Mouse (Mus musculus) liver, postnatal 0 days (tissue): ENCODE results near the gene Cpe. TPM values are rescaled to one million over a fixed set of nuclear protein-coding genes. Genes with fewer than 3 reads are reported as not detected.

ENCODE experiments used
- ATAC-seq: fragments of 200-750 bp; cut with Nextera tagmentation; 2 replicates; pipeline ENCODE4 v1.8.0; 2017; ENCODE audit warnings: mild to moderate bottlenecking, moderate library complexity
- DNase-seq: peaks from one replicate; pipeline ENCODE4 v3.0.0-alpha.2; 2016
- H3K27ac ChIP-seq: fragments of 300-500 bp; sonication (generic); 2 replicates; pipeline ENCODE4 v1.5.1; 2014; ENCODE audit warnings: antibody characterized with exemption, moderate library complexity, mild to moderate bottlenecking, low read depth
- H3K27me3 ChIP-seq: fragments of 300-500 bp; sonication (generic); 2 replicates; pipeline ENCODE4 v1.6.1; 2014; ENCODE audit warnings: low read length, control low read depth, mixed read lengths; ENCODE audit not compliant: insufficient read depth
- H3K36me3 ChIP-seq: fragments of 300-500 bp; sonication (generic); replicated peaks from 2 replicates; pipeline ENCODE4 v1.6.1; 2014; ENCODE audit warnings: mild to moderate bottlenecking, control low read depth, low read length, moderate library complexity, mixed read lengths; ENCODE audit not compliant: insufficient read depth
- H3K4me1 ChIP-seq: fragments of 300-500 bp; sonication (generic); 2 replicates; pipeline ENCODE4 v1.6.1; 2014; ENCODE audit warnings: antibody characterized with exemption, mild to moderate bottlenecking, control low read depth; ENCODE audit not compliant: insufficient read depth
- H3K4me2 ChIP-seq: fragments of 300-500 bp; sonication (generic); 2 replicates; pipeline ENCODE4 v1.6.1; 2014; ENCODE audit warnings: low read depth, mild to moderate bottlenecking, low read length, moderate library complexity, mixed read lengths
- H3K4me3 ChIP-seq: fragments of 300-500 bp; sonication (generic); 2 replicates; pipeline ENCODE4 v1.5.1; 2014; ENCODE audit warnings: low read depth, low read length
- H3K9ac ChIP-seq: fragments of 300-500 bp; sonication (generic); replicated peaks from 2 replicates; pipeline ENCODE4 v1.6.1; 2014; ENCODE audit warnings: mild to moderate bottlenecking, moderate library complexity
- H3K9me3 ChIP-seq: fragments of 300-500 bp; sonication (generic); 2 replicates; pipeline ENCODE4 v1.6.1; 2016; ENCODE audit warnings: mild to moderate bottlenecking, control low read depth, low read length, mixed read lengths
- CTCF ChIP-seq: sonication (generic); IDR thresholded peaks from 2 replicates; pipeline ENCODE4 v1.5.1; 2016; ENCODE audit warnings: antibody characterized with exemption, low read depth
- EP300 ChIP-seq: IDR thresholded peaks from 2 replicates; pipeline ENCODE4 v1.6.1; 2016; ENCODE audit warnings: antibody characterized with exemption, low read depth, mild to moderate bottlenecking
- WGBS: fragments of 180-500 bp; shearing (Covaris S2); extraction: QIAGEN DNeasy Blood & Tissue Kit; methylation state at CpG from one replicate; pipeline ENCODE4 v1.1.7; 2014; ENCODE audit not compliant: insufficient replicate concordance; 5-methylcytosine and 5-hydroxymethylcytosine counted together
- polyA plus RNA-seq: library from polyadenylated mRNA; unstranded; fragments of >200 nt; fragmentation: Nextera tagmentation; extraction: Ambion mirVana; gene quantifications from 2 replicates; pipeline ENCODE4 v1.2.1, GENCODE M21; 2015

Gene Cpe
- polyA plus RNA-seq, 1 experiment from 2014 or later = 4.7 TPM

DNA sequence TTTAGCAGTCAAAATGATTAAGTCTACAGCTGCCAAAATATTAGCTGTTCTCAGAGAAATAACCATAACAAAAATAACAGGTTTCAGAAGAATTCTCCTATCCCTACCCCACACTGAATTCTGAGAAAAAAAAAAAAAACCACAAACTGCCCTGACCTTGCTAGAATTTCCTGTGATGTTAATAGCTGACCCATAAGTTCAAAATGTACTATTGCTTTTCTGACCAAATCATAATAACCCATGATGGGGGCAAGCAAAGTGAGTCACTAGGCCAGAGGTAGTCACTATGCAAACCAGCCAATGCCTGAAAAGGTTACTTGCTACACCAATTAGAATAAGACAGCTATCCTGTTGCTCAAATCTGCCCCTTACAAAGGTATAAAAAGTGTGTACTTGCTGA is 14.6 kb upstream of the Cpe start:
- H3K4me1 ChIP-seq = no peaks in the 10 kb centered on the region
- no peaks in the 10 kb centered on the region for H3K9me3 ChIP-seq
- DNase-seq (no peak), ATAC-seq (no peak)
- H3K27ac ChIP-seq = no peak overlapping the region
- no peak overlapping the region for H3K4me3 ChIP-seq
- H3K27me3 ChIP-seq = no peaks in the 10 kb centered on the region
- no peak for TF ChIP-seq EP300
- no peak for TF ChIP-seq CTCF
- H3K36me3 ChIP-seq = no peaks in the 10 kb centered on the region
- no peak overlapping the region for H3K9ac ChIP-seq
- no peak overlapping the region for H3K4me2 ChIP-seq

DNA sequence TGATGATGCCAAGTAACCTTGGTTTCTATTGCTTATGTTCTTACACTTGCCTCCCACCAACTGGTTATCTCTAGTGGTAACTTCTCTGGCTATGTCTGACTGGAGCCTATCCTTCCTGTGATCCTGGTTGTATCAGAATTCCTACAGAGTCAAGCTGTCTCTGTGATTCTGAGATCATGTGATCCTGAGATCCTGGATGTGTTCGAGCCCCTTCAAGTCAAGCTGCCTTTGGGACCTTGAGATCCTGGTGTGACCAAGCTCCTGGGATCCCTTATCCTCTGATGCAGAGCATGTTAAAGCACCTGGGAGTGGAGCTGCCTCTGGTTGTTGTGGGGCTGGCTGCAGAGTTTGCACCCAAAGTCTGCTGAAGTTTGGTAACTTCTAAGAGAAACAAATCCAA is 10.3 kb upstream of the Cpe start:
- Histone ChIP-seq H3K4me3 (no peak overlapping the region), H3K27ac (no peak overlapping the region), H3K27me3 (no peaks in the 10 kb centered on the region), H3K4me2 (no peak overlapping the region), H3K9ac (no peak overlapping the region), H3K4me1 (no peaks in the 10 kb centered on the region), H3K36me3 (no peaks in the 10 kb centered on the region), H3K9me3 (no peaks in the 10 kb centered on the region)
- ATAC-seq (no peak), DNase-seq (no peak)
- TF ChIP-seq EP300 (no peak), CTCF (no peak)
- WGBS = 59% methylated on average over 1 of the region's 1 CpGs

DNA sequence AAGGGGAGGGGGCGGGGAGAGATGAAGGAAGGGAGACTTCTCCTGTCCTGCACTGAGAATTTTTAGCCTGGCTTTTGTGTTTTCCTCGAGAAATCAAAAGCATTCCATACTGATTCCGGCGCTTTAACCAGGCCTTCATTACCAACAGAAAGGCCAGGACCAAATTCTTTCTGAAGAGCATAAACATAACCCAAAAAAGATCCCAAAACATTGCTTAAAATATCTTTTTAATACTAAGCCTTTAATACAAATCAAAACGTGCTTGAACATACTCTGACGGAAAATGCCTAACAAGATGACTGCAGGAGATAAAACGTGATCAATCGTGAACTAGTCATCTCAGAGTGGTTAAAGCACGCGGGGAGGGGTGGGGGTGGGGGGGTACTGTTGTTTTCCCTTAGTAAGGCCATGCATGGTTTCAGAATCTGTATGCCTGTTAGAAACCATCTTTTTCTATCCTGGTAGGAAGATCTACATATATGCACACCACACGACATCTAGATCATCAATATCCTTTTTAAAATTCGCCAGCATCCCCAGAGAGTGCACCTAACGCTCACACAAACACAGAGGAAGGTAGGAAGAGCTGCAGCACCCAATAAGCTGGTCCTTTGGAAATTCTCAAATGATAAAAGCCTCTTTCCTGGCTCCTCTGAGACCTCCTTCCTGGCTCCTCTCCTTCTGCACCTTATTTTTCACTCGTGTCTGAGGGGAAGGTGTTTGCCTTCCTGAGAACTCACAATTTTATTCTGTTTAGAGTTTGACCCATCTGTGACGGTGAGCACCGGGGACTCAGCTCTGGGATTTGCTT is 1.1 kb downstream of the Cpe start:
- H3K36me3 ChIP-seq = no peaks in the 10 kb centered on the region
- no peak overlapping the region for H3K27ac ChIP-seq
- no peaks in the 10 kb centered on the region for H3K4me1 ChIP-seq
- H3K4me2 ChIP-seq = no peak overlapping the region
- 23% methylated on average over 16 of the region's 16 CpGs for WGBS
- ATAC-seq (no peak), DNase-seq (no peak)
- H3K9me3 ChIP-seq = no peaks in the 10 kb centered on the region
- peaks cover 27% of the 10 kb centered on the region for H3K27me3 ChIP-seq
- TF ChIP-seq EP300 (no peak), CTCF (no peak)
- no peak overlapping the region for H3K9ac ChIP-seq
- no peak overlapping the region for H3K4me3 ChIP-seq

GRCm38 (mm10) chr8:64690845-64691244 is 2.0 kb downstream of the Cpe start:
- no peak overlapping the region for H3K4me2 ChIP-seq
- H3K36me3 ChIP-seq = no peaks in the 10 kb centered on the region
- H3K4me1 ChIP-seq = no peaks in the 10 kb centered on the region
- H3K4me3 ChIP-seq = no peak overlapping the region
- H3K27me3 ChIP-seq = peaks cover 27% of the 10 kb centered on the region
- DNase-seq = no peak
- WGBS = 76% methylated on average over 6 of the region's 6 CpGs
- no peaks in the 10 kb centered on the region for H3K9me3 ChIP-seq
- H3K9ac ChIP-seq = no peak overlapping the region
- no peak for TF ChIP-seq CTCF
- TF ChIP-seq EP300 = no peak
- ATAC-seq = no peak
- no peak overlapping the region for H3K27ac ChIP-seq

DNA sequence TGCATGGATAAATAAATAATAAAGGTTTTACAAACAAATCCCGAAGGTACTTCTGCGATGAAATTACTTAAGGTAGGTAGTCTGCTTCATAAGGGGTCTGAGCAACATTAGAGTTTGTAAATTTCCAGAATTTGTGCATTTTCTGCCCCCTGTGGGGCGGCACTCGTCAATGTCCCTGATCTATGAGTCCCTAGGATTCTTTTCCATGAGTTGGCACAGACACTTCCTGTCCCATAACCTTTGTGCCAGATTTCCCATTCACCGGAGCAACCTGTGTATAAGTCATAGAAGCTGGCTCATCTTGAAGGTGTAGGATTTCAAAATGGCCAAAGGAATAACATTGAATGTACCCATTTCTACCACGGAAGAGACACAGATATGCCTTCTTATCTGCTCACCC is 2.5 kb downstream of the Cpe start:
- ATAC-seq (no peak), DNase-seq (no peak)
- no peak overlapping the region for H3K4me3 ChIP-seq
- no peaks in the 10 kb centered on the region for H3K36me3 ChIP-seq
- TF ChIP-seq EP300 (no peak), CTCF (no peak)
- 83% methylated on average over 6 of the region's 6 CpGs for WGBS
- no peak overlapping the region for H3K27ac ChIP-seq
- H3K9ac ChIP-seq = no peak overlapping the region
- H3K4me1 ChIP-seq = no peaks in the 10 kb centered on the region
- peaks cover 27% of the 10 kb centered on the region for H3K27me3 ChIP-seq
- no peaks in the 10 kb centered on the region for H3K9me3 ChIP-seq
- no peak overlapping the region for H3K4me2 ChIP-seq

DNA sequence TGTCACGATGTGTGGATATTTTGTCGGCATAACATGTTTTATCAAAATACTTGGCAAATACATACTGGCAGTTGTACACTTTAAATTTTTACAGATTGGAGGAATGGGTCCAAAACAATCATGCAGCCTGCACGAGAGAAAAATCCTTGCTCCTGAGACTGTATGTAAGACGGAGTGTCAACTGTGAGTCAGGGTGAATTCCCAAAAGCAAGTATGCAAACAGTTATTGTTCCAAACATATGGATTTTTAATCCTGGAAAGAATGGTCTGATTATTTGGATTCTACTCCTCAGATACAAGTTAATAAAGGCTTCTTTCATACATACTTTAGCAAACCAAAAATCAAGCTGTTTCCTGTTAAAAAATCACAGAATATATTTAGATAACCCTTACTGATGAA is 4.1 kb downstream of the Cpe start:
- Histone ChIP-seq H3K4me2 (no peak overlapping the region), H3K4me1 (no peaks in the 10 kb centered on the region), H3K9ac (no peak overlapping the region), H3K9me3 (no peaks in the 10 kb centered on the region), H3K36me3 (no peaks in the 10 kb centered on the region), H3K27ac (no peak overlapping the region), H3K27me3 (peaks cover 23% of the 10 kb centered on the region), H3K4me3 (no peak overlapping the region)
- 79% methylated on average over 4 of the region's 4 CpGs for WGBS
- no peak for ATAC-seq
- no peak for DNase-seq
- TF ChIP-seq EP300 = no peak
- TF ChIP-seq CTCF = no peak

DNA sequence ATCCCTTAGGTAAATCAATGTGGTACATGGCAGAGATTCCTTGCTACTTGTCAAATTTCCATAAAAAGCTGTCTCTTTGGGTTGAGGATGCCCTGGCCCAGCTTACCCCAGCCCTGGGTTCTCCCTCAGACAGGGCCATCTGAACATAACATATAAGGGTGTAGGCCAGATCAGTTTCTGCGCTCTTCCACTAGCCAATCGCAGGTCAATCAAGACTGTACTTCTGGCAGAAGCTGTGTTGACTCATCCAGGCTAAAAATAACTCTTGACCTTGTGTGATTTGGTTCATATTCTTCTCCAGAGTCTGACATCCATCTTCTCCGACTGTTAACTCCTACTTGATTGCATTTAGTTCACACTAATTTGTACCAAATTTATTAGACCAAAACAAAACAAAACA is 4.7 kb downstream of the Cpe start:
- no peak overlapping the region for H3K9ac ChIP-seq
- no peaks in the 10 kb centered on the region for H3K9me3 ChIP-seq
- no peak overlapping the region for H3K4me3 ChIP-seq
- H3K4me2 ChIP-seq = no peak overlapping the region
- 66% methylated on average over 3 of the region's 3 CpGs for WGBS
- H3K36me3 ChIP-seq = no peaks in the 10 kb centered on the region
- no peaks in the 10 kb centered on the region for H3K4me1 ChIP-seq
- H3K27ac ChIP-seq = no peak overlapping the region
- TF ChIP-seq EP300 (no peak), CTCF (no peak)
- no peak for ATAC-seq
- DNase-seq = no peak
- H3K27me3 ChIP-seq = peaks cover 19% of the 10 kb centered on the region
